Mouse (Mus musculus) gastrocnemius, postnatal 25 days (tissue): Measurements from ENCODE around the gene Vegfc. TPM values are rescaled to one million over a fixed set of nuclear protein-coding genes. Genes with fewer than 3 reads are reported as not detected.

Experiments
- DNase-seq: peaks from one replicate; pipeline ENCODE4 v3.0.0; 2022
- long read RNA-seq, 2 experiments: library from polyadenylated mRNA; stranded (forward); transcript quantifications; one replicate each; pipeline ENCODE4 v2.0.0; 2021
- total RNA-seq, 2 experiments: library from RNA; stranded (reverse); gene quantifications; 1 replicate in 1 of 2; 2 replicates in 1 of 2; pipeline ENCODE4 v1.2.3; 2021

Gene Vegfc
- total RNA-seq = 1 to 10 TPM; 1.5 to 2.2 TPM
- long read RNA-seq, experiment 1, partial matches to known transcripts = 0 of 1 reads
- long read RNA-seq, experiment 1, other reads (novel, unspliced or antisense) = 0 of 1 reads
- long read RNA-seq, experiment 2, partial matches to known transcripts = 0 of 4 reads
- long read RNA-seq, experiment 2, other reads (novel, unspliced or antisense) = 1 of 4 reads

DNA sequence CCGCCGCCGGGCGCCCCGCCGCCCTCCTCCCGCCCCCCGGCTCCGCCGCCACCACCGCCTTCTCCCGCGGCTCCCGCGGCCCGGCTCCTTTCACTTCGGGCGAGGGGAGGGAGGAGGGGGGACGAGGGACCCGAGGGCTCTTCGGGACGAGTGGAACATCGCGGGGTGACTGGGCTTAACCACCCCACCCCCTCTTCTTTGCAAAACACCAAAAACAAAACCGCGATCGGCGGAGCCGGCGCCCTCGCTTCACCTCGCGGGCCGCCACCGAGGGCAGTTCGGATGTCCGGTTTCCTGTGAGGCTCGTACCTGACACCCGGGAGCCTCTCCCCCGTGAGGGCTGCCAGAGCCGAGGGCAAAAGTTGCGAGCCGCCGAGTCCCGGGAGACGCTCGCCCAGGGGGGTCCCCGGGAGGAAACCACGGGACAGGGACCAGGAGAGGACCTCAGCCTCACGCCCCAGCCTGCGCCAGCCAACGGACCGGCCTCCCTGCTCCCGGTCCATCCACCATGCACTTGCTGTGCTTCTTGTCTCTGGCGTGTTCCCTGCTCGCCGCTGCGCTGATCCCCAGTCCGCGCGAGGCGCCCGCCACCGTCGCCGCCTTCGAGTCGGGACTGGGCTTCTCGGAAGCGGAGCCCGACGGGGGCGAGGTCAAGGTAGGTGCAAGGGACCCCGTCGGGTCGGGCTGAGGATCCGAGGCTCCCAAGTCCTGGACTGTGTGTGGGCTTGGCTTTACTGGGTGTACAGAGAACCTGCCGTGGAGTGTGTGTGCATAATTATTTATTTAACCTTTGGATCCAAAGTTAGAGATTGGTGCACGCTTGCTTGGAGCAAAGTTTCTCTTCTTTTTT, at the start of gene Vegfc:
Gene Vegfc, plus strand, starts transcription at position 336 of the 850 bp plus-strand sequence.
- DNase-seq = peak; percentile 41

DNA sequence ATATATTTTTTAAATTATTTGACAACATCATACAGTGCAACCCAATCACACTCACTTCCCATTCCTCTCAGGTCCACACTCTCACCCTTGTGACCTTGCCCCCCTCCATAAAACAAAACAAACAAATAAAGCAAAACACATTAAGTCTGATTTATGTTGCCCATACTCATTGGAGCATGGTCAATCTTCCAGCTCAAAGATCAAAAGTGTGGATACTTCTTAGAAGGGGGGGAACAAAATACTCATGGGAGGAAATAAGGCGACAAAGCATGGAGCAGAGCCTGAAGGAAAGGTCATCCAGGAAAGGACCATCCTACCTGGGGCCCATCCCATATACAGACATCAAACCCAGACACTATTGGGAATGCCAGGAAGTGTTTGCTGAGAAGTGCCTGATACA, 42.8 kb upstream of the Vegfc start:
- DNase-seq = no peak

DNA sequence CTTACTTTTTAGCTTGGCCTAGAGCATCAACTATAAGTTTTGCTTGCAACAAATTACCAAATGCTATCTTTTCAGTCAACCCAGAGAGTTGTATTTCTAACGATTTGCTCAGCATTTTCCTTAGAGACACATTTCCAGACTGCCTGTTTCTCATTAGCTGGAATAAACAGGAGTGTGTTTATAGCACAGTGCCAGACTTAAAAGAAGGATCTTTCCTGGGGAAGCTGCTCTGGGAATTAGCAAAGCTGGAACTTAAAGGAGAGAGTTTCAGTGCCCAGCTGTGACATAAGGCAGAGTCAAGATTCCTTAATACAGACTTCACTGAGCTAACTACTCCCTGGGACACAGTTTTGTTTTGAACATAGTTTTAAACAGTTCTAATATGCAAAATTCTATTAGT, 34.8 kb upstream of the Vegfc start:
- no peak for DNase-seq

DNA sequence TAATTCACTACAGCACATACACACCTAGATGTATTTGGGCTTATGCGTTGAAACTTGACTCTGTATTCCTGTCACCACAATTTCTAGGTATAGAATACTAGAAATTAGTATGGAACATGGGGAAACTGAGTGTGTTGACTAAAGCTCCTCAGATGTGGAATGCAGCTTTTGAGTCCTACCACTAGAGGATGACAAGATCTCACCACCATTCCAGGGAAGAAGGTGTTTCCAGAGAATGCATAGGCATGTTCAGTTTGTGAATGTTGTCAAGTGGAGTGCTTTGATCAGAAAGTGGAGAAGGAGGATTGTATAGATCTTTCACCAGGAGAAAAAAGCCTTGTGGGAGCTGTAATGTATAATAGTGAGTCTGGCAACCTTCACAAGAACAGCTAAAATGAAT, 33.9 kb upstream of the Vegfc start:
- no peak for DNase-seq

DNA sequence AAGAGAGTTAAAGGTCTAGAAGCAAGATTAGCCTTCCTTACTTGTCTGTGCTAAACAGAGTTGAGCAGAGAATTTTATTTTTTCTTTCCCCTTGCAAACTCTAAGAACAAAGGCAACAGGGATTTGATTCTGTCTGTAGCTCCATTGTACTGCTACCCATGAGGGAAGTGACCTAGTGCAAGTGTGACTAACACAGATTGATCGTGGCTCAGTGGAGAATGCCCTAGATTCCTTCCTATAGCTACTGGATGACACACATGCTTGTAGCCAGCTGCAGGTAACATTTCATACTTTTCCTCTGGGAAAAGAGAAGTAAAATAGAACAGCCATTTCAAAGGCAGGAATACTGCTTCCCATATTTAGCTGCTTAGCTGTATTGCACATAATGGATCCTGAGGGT, 24.2 kb upstream of the Vegfc start:
- DNase-seq = no peak

DNA sequence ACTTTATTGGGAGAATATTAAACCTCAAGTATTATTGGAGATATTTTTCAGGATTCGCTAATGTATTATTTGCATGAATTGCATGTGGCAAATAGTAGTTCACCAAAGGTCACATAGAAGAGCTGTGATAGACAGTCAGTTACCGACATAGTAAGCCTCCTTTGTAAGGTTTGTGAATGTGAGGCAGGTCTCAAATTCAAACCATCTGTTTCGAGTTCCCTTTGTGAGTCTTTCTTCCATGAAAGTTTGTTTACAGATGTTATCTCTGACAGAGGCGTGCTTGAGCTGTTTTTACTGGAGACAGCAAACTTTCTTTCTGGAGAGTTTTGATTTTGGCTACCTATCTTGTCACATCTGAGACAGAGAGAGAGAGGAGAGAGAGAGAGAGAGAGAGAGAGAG, 11.9 kb upstream of the Vegfc start:
- DNase-seq = no peak

DNA sequence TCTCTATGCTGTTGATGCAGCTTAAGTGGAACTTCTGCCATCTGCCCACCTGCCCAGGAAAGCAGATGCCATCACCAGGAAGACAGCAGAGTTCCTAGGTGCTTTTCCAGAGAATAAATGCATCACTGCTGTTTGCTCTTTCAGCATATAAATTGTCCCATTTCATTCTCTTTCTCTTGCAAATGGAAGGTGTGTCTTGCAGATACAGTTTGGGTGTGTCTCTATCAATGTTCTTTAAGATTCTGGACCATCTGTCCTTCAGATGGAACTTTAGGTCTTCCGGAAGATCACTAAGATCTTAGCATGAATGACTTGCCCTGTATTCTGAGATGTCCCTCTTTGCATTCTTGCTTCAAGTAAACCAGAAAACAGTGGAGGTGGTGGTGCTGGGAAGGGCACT, 1.1 kb upstream of the Vegfc start:
- no peak for DNase-seq

DNA sequence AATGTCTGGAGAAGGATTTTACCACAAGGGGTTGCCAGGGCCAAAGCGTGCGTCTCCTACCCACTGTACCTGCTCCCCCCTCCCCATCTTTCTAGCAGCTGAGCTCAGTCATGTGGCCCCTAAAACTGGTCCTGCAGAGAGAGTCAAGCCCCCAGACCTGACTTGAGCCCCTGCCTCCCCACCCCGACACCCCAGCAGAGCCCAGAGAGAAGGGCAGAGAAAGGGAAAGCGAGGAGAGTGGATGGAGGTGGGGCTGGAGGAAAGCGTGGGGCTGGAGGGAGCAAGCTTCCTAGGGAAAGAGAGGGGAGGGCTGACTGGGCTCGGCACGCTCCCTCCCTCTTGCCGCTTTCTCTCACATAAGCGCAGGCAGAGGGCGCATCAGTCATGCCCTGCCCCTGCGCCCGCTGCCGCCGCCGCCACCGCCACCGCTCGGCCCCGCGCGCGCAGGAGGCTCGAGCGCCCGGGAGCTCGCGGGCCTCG, 575 bp upstream of the Vegfc start:
- no peak for DNase-seq

DNA sequence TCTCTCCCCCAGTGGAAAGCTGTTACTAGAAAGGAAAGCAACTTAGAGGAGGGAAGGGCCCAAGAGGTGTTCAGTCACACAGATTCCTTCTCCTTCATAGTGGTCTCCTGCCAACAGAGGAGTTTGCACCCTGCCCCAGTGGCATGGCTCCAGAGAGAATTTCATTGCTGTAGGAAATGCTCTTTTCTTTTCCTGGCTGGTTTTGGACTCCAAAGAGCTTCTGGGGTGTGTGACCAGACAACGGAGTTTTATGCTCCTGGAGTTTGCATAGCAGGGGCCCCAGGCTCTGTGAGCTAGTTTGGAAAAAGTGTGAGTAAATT, 675 bp downstream of the Vegfc start:
- DNase-seq = peak; percentile 5

DNA sequence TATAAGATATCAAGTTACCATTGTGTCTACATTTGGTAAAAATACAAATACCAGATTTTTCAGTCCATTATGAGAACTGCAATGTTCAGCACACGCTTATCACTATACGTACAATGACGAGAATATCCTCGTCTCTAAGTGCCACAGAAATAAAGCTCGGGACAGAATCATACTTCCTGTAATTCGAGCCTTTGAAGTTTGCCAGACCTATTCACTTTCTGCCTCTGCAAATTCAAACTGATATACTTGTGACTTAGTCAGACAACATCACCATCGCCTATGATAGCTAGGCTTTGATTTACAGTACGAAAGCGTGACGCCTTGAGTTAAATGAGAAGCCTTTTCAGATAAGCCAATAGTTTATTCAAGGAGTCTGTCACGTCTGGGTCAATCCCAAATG, 1.6 kb downstream of the Vegfc start:
- no peak for DNase-seq

DNA sequence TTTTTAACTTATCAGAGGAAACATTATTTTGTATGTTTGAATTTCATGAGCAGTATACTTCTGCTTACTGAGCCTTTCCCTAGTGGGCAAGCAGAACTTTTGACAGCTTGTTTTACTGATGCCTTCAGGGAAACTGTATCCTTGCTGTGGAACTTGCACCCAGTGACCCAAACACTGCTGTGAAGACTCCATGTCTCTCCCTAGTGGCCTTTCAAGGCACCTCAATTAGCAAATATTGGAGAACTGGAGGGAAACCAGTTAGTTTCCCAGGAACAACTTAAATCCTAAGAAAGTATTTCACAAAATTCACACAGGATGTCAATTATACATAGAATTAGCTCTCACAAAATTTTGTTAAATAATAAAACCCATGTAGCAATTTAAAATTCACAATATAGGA, 2.2 kb downstream of the Vegfc start:
- DNase-seq = no peak

DNA sequence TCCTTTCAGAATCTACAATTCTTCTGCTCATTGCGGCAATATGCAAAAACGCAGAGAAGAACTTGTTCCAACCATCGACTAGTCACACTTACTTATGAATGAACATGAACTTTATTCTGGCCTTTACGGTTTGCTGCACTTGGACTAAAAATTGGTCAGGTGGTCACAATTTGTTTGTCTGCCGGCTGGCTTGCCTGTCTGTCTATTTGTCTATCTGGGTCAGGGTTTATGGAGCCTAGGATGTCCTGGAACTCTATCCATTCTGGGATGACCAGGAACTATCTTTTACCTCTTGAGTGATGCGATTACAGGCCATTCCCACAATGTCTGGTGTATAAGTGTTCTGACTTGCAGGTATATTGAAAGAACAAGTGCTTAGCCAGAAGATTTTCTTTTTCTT, 8.5 kb downstream of the Vegfc start:
- no peak for DNase-seq

DNA sequence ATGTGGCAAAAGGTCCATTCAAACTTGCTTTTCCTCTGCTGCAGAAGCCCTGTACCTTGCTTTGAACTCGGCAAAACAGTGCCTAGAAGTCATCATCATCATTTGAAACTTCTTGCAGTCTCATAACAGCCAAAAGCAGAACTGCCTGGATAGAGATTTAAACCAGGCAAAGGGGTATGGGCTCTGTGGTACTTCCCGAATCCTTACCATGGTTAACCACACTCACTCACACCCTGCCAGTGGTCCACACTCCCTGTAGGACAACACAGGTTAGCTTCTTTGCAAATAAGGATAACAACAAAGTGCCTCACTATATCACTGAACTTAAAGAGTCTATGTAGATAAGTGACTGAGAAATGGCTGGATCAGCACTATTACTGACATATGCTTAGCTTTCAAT, 9.7 kb downstream of the Vegfc start:
- no peak for DNase-seq

DNA sequence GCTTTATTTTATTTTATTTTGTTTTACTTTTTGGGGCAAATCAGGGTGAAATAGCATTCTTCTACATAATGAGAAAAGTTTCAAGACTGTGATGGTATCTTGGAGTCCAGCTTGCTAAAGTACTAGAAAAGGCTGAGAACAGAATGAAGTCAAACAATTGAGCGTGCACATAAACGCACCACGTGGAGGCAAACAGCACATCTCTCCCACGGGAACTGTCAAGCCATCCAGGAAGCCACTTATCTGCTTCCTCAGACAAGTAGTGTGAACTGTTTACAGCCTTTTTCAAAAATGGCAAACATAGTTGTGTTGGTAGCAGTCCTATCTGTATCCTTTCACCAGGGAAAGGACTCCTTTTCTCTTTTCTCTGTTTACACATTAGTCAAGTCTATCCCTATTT, 11.8 kb downstream of the Vegfc start:
- no peak for DNase-seq

DNA sequence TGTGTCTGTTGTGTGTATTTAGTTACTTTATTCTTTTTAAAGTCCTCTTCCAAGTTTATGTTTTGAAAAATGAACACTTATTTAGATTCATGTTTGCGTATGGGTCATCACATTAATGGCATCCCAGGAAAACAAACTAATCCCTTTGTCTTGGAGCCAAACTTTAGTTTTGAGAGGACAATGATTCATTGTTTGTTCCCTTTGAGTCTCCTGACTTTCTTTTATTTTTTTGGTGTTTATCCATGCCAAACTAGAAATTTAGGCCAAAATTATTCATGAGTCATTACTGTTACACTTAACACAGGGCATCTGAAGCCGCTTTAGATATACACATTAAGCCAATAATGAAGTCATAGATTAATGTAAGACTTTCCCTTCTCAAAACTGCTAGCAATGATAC, 12.5 kb downstream of the Vegfc start:
- DNase-seq = no peak

DNA sequence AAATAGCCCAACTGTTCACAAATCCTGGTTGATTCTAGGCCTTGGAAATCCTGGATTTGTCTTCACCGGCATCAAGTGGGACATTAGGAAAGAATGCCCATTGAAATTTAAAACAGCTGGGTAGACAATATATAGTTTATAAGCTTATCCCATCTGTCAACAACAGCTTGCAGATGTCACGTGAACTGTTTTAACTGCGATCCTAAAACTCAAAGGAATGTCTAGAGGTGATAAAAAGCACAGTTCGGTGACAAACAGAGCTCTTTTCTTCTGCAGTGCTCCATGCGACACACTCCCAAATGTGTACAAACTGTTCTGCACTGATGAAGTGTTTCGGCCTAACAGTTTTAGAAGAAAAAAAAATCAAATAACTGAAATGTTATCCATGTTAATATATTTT, 22.7 kb downstream of the Vegfc start:
- DNase-seq = no peak

DNA sequence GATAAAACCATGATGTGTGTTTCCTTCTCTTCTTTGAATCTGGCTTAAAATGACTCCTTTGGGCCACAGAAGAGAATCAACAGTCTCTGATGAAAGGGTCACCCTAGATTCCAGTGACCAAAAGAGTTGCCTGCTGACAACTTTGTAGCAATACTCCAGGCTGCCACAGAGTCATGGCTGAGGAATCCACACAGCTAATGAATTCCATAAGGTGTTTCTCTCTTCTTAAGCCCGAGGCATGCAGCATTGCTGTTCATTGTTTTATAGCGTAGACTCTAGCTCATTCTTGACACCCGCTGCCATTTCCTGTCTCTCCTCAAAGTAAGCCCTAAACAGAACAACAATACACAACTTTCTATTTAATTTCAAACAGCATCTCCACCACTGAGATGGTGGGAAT, 37.2 kb downstream of the Vegfc start:
- DNase-seq = no peak

DNA sequence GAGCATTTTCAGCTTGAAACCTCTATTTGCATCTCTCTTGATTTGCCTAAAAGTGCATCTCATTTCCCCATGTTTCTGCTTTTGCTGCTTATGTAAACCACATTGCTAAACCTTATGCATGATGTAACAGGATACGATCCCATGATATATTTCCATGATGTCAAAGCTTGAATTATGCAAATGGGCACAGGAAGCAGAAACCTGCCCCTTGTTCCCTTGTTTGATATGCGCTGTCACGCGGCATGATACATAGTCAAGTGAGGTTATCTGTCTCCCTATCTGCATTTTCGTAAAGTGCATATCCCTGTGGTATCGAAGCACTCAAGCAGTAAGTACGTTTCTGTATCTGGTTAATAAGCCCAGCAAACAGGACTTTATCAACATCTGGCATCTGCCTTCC, 42.7 kb downstream of the Vegfc start:
- DNase-seq = no peak

DNA sequence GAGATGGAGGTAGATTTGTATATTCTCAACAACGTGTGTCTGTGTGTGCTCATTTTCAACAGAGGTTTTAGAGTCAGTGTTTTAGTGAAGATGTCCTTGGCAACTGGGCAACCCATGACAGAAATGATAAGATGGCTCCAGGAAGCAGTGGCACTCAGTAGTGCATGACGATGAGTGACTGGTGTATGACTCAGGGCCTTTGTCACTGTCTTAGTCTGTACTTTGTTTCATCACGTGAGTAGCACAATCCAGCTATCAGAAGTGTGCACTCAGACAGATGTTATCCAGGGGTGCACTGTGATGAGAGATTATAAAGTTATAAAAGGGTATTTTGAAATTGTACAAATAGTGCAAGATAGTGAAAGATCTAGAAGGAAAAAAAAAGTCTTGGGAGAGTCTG, 44.5 kb downstream of the Vegfc start:
- DNase-seq = no peak

DNA sequence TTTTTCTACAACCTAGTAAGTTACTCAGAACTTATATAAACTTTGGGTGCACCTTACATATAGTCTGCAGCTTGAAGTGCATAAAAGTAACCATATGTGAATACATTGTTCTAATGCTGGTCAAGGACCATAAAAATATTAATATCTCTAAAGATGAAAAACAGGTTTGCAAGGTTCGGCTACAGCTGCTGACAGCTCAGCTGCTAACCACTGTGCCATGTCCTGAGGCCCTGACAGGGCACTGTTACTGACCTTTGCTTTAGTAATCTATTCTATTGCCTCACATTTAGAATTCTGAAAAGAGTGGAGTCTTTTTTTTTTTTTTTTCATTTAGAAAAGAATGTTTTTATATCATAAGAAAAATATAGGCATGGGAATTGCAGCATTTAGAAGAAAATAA, 44.9 kb downstream of the Vegfc start:
- DNase-seq = no peak

DNA sequence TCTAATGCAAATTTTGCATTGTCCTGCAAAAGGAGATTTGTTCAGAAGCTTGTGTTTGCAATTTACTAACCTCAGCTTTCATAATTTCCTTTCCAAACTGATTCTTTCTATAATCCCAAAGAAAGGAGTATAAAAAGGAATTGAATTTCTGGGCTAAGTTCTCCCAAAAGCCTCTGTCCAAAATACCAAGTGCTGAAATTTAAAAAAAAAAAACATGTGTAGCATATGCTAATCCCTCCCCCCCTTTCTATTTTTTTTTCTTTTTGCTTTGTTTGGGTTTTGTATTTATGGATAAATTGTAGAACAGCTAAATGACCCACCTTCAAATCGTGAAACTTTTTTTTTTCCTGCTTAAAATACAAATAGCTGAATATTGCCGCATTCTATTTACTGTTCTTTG, 53.2 kb downstream of the Vegfc start:
- DNase-seq = no peak

DNA sequence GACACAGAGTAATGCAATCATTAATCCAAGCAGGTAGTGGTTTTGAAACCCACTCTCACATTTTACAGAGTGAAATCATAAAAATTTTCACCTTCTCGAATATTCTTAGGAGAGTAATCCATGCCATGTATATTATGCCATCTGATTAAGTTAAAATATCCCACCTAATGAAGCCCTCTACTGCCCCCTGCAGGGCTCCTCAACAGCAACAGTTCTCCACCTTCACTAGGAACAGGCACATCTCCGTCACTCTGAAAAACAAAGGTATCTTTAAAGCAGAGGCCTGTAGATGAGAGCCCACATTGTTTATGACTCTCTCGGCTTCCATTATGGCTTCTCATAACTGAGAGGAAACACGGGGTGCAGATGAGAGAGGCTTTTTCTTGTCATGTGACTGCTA, 75.8 kb downstream of the Vegfc start:
- DNase-seq = no peak

DNA sequence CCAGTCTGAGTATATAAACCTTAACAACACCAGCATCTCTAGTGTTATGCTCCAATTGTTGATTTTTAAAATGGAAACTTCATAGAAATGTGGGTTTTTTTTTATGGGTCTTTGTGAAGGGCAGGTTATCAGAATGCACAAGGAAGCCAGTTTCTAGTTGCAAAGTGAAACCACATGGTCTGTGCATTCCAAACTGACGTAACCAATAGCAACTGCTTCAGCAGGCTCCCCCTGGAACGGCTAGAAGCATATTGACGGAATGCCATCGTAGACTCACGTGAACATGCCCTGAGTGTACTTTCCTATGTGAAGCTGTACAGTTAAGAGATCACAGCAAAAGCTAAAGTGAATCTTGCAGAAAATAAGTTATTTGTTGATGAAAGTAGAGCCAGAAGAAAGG, 86.1 kb downstream of the Vegfc start:
- DNase-seq = no peak

DNA sequence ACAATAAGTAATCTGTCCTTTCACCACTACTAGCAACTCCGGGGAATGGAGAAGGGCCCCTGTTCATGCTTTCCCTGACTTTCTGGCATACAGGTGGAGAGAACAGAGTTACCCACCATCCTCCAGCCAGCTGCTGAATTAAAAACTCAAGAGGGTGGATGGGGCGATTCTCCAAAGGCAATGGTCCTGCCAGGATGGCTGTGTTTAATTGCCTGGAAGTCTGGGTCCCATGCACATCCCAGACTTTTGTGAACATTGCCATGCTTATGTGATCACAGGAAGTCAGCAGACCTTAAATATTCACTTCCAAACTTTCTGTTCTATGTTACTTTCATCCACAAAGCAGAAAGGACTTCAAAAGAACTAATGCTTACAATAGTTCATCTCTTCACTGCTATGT, 107.9 kb downstream of the Vegfc start:
- no peak for DNase-seq
